Mouse (Mus musculus) macrophage (primary cell): ENCODE measurements around the gene Gm13078. TPM values are rescaled to one million over a fixed set of nuclear protein-coding genes. Genes with fewer than 3 reads are reported as not detected.

ENCODE experiments used
- H3K27ac ChIP-seq: fragments of 350-480 bp; formaldehyde crosslinking; 2 replicates; pipeline ENCODE4 v1.9.0; 2021
- H3K36me3 ChIP-seq: fragments of 350-480 bp; formaldehyde crosslinking; 2 replicates; pipeline ENCODE4 v1.9.0; 2021; ENCODE audit errors: inconsistent target
- H3K4me3 ChIP-seq: fragments of 350-480 bp; formaldehyde crosslinking; 2 replicates; pipeline ENCODE4 v1.9.0; 2021; ENCODE audit errors: inconsistent target
- H3K79me2 ChIP-seq: fragments of 350-480 bp; formaldehyde crosslinking; 2 replicates; pipeline ENCODE4 v1.9.0; 2021; ENCODE audit errors: inconsistent target
- WGBS: methylation state at CpG from one replicate; pipeline ENCODE4 v1.1.7; 2026; ENCODE audit warnings: inconsistent platforms; ENCODE audit not compliant: missing documents; 5-methylcytosine and 5-hydroxymethylcytosine counted together
- polyA plus RNA-seq: library from polyadenylated mRNA; stranded (reverse); fragments of 250-400 nt; gene quantifications from 3 replicates; pipeline ENCODE4 v1.2.4, GENCODE M21; 2018; ENCODE audit warnings: inconsistent platforms
- total RNA-seq, 78 experiments: library from RNA; depleted of rRNA; stranded (reverse); fragments of 250-400 nt; gene quantifications; 1 replicate in 9 of 78; 2 replicates in 24 of 78; 3 replicates in 43 of 78; 4 replicates in 2 of 78; pipeline ENCODE4 v1.2.4; 2018; ENCODE audit warnings: inconsistent platforms in 56 of 78

Gm13078 gene
- not detected for total RNA-seq (2018; cell fraction: chromatin; rRNA removed)
- total RNA-seq (2018; cell fraction: cytosol; rRNA removed), result not detected
- total RNA-seq (2018; cell fraction: nucleus; rRNA removed), result not detected
- polyA plus RNA-seq, result not detected in 3 replicates

DNA sequence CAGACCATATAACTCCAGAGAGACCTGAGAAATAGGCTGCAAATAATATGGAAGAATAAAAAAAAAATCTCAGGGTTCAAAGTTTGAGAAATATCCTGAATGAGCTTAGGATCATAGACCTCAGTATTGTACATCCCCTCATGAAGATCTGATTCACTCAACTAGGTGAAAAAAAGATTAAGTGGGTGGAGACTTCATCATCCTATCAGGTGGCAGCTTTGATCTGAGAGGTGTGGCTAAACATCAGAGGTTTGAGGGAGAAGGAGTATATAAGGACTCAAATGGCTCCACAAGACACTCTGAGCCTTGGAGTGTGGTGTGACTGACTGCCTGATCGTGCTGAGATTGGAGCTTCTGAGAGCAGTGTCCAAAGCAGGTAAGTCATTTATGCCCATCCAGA lies at the start of gene Gm13078:
TSS of gene Gm13078 (plus strand) at position 301 of the 400 bp plus-strand sequence.
- H3K36me3 ChIP-seq, result no peaks in the 10 kb centered on the region
- no peak within 1 kb of the TSS for H3K27ac ChIP-seq
- H3K4me3 ChIP-seq, result no peak within 1 kb of the TSS
- 93% methylated on average over 1 of the region's 1 CpGs for WGBS
- no peaks in the 10 kb centered on the region for H3K79me2 ChIP-seq

DNA sequence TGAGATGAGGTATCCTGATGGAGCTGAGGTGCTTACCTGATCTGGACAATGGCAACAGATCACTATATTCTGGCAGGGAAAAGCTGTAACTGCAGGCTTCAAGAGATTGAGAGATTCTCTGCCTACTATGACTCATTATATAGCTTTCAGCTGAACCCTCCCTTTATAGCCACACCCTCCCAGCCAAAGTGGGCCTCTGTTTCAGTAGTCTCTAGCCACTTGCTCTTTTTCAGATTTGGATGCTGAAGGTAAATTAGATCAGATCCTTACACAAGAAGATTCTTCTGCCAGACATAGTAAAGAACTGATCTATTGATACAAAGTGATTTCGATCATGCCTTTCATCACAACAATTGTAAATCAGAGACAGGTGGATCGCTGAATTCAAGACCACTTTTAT lies 16.6 kb upstream of the Gm13078 start, which contains the start of gene Gm13089:
TSS of gene Gm13089 (minus strand) at position 101 of the 400 bp plus-strand sequence.
- 88% methylated on average over 2 of the region's 2 CpGs for WGBS
- no peak within 1 kb of the TSS for H3K4me3 ChIP-seq

More for the DNA sequence above, 16.6 kb upstream of the Gm13078 start, which contains the start of gene Gm13089:
- Histone ChIP-seq H3K36me3 (no peaks in the 10 kb centered on the region), H3K27ac (no peak within 1 kb of the TSS), H3K79me2 (no peaks in the 10 kb centered on the region)

Other genes with a start within 250 kb of the Gm13078 start
- not detected in 3 replicates for gene Gm13043, start 208.1 kb upstream of the Gm13078 start, polyA plus RNA-seq
- gene Gm13040, start 183.5 kb upstream of the Gm13078 start, polyA plus RNA-seq, result not detected in 3 replicates
- gene BC080695, start 167.8 kb upstream of the Gm13078 start, polyA plus RNA-seq, result not detected in 3 replicates
- not detected in 3 replicates for gene Gm13057, start 167.7 kb upstream of the Gm13078 start, polyA plus RNA-seq
- gene Gm13083, start 104.5 kb upstream of the Gm13078 start, polyA plus RNA-seq, result not detected in 3 replicates
- not detected in 3 replicates for gene Gm13088, start 62.2 kb upstream of the Gm13078 start, polyA plus RNA-seq
- gene Gm13089, start 16.7 kb upstream of the Gm13078 start, polyA plus RNA-seq, result not detected in 3 replicates
- not detected in 3 replicates for gene Gm13023, start 69.9 kb downstream of the Gm13078 start, polyA plus RNA-seq
- gene Gm13084, start 96.6 kb downstream of the Gm13078 start, polyA plus RNA-seq, result not detected in 3 replicates
- gene Gm13103, start 127.0 kb downstream of the Gm13078 start, polyA plus RNA-seq, result not detected in 3 replicates
- not detected in 3 replicates for gene Pramef6, start 180.9 kb downstream of the Gm13078 start, polyA plus RNA-seq
- gene Pramef25, start 231.6 kb downstream of the Gm13078 start, polyA plus RNA-seq, result not detected in 3 replicates
- gene Gm13101, start 247.5 kb downstream of the Gm13078 start, polyA plus RNA-seq, result not detected in 3 replicates